In the genomic region with DNA sequence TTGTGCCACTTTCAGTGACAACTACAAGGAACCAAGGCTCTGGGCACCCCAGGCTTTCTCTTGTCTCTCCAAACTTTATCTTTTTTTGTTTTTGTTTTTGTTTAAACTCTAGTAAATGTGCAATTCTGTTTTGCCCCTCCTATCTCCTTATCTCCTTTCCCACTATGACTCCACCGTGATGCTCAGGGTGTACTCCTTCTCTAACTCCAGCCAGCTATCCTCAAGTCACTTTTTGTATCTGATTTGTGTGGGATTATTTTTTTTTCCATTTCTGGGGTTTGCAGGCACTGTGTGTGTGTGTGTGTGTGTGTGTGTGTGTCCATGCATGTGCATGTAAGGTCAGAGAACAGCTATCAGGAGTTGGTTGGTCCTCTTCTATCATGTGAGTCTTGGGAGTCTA, we compare ENCODE assay signal across 24 mouse cellular contexts. TPM values are rescaled to one million over a fixed set of nuclear protein-coding genes. Genes with fewer than 3 reads are reported as not detected.
DNase-seq lines count a peak whose midpoint lies in the region; ATAC-seq and TF ChIP-seq lines count a peak whose summit lies in the region.
"Had no signal": no experiment of that assay in that cellular context is flagged by ENCODE, and none has a peak within 500 bp of the region (broad histone marks: within the 10 kb centered on the region; RNA-seq: fewer than 3 reads in every experiment).

No protein-coding gene starts in this region.

- TF ChIP-seq CTCF in liver, adult 2 months (IDR thresholded peaks at IDR 0.05; ENCODE audit: low read depth, low read length), result no peak
- TF ChIP-seq CTCF in liver, postnatal 0 days (IDR thresholded peaks at IDR 0.05; ENCODE audit: low read depth), result no peak

- peaks cover 24% of the 10 kb centered on the region for H3K79me2 ChIP-seq in liver, adult 2 months (ENCODE audit: control insufficient read depth, insufficient read depth, low read length)

- H3K4me2 ChIP-seq in embryonic facial prominence, embryonic 14.5 days (ENCODE audit: low read depth, low read length), result no peak overlapping the region
- 0 out of 2 replicates have a peak overlapping the region, but pooled peaks have one; percentile 65 for H3K4me2 ChIP-seq in intestine, embryonic 16.5 days (ENCODE audit: low read depth, low read length)
- H3K4me2 ChIP-seq in liver, postnatal 0 days (ENCODE audit: low read depth, low read length), result peak overlapping the region; percentile 71

- H3K27me3 ChIP-seq in embryonic facial prominence, embryonic 14.5 days (replicated peaks; ENCODE audit: control insufficient read depth, insufficient read depth, low read length), result no peaks in the 10 kb centered on the region
- H3K27me3 ChIP-seq in embryonic facial prominence, embryonic 10.5 days (replicated peaks; ENCODE audit: low read depth, poor library complexity, severe bottlenecking), result no peaks in the 10 kb centered on the region
- no peaks in the 10 kb centered on the region for H3K27me3 ChIP-seq in liver, adult 2 months (ENCODE audit: control insufficient read depth, insufficient read depth, low read length)
- H3K27me3 ChIP-seq in intestine, embryonic 16.5 days (replicated peaks; ENCODE audit: control insufficient read depth, insufficient read depth, low read length), result no peaks in the 10 kb centered on the region
- no peaks in the 10 kb centered on the region for H3K27me3 ChIP-seq in liver, postnatal 0 days (ENCODE audit: insufficient read depth, low read length)
- H3K27me3 ChIP-seq: embryonic facial prominence, embryonic 13.5 days; limb, embryonic 13.5 days; neural tube, embryonic 12.5 days had no signal

- 0 out of 2 replicates have a peak overlapping the region, but pooled peaks have one; percentile 68 for H3K9ac ChIP-seq in embryonic facial prominence, embryonic 14.5 days (ENCODE audit: low read depth, low read length)
- H3K9ac ChIP-seq in liver, adult 2 months (ENCODE audit: low read depth, low read length), result peak overlapping the region; percentile 75
- no peak overlapping the region for H3K9ac ChIP-seq in intestine, embryonic 16.5 days (ENCODE audit: low read depth, low read length)
- peak overlapping the region; percentile 40; the same call in 1 of the 2 replicates for H3K9ac ChIP-seq in liver, postnatal 0 days (replicated peaks)

- 79% methylated on average over 1 of the region's 1 CpGs for WGBS in embryonic facial prominence, embryonic 14.5 days
- 95% methylated on average over 1 of the region's 1 CpGs for WGBS in embryonic facial prominence, embryonic 10.5 days
- 6% methylated on average over 1 of the region's 1 CpGs for WGBS in liver, adult 2 months
- WGBS in intestine, embryonic 16.5 days, result 56% methylated on average over 1 of the region's 1 CpGs
- WGBS in liver, postnatal 0 days (ENCODE audit: insufficient replicate concordance), result 17% methylated on average over 1 of the region's 1 CpGs

- no peaks in the 10 kb centered on the region for H3K9me3 ChIP-seq in embryonic facial prominence, embryonic 14.5 days (ENCODE audit: control insufficient read depth, low read length)
- 0 out of 2 replicates have a peak, but pooled peaks cover 9% of the 10 kb centered on the region for H3K9me3 ChIP-seq in embryonic facial prominence, embryonic 10.5 days
- no peaks in the 10 kb centered on the region for H3K9me3 ChIP-seq in intestine, embryonic 16.5 days (ENCODE audit: control insufficient read depth, low read length)
- no peaks in the 10 kb centered on the region for H3K9me3 ChIP-seq in liver, postnatal 0 days (ENCODE audit: low read length)
- H3K9me3 ChIP-seq: embryonic facial prominence, embryonic 13.5 days; limb, embryonic 13.5 days; neural tube, embryonic 12.5 days had no signal

- no peak for ATAC-seq in embryonic facial prominence, embryonic 14.5 days (ENCODE audit: low read depth)
- ATAC-seq in intestine, embryonic 16.5 days, result no peak
- ATAC-seq in liver, postnatal 0 days, result no peak
- ATAC-seq: lung, postnatal 0 days had no signal

- no peak for TF ChIP-seq EP300 in liver, postnatal 0 days (IDR thresholded peaks at IDR 0.05; ENCODE audit: low read depth)

- TF ChIP-seq POLR2A in liver, adult 2 months (IDR thresholded peaks at IDR 0.05; ENCODE audit: extremely low read depth, insufficient read depth, low read length), result no peak

- H3K4me1 ChIP-seq in embryonic facial prominence, embryonic 14.5 days (ENCODE audit: control insufficient read depth, insufficient read depth, low read length), result peaks cover 14% of the 10 kb centered on the region; the same call in 1 of the 2 replicates
- peaks cover 24% of the 10 kb centered on the region for H3K4me1 ChIP-seq in embryonic facial prominence, embryonic 10.5 days
- peaks cover 30% of the 10 kb centered on the region for H3K4me1 ChIP-seq in liver, adult 2 months (ENCODE audit: control insufficient read depth, insufficient read depth, low read length)
- peaks cover 21% of the 10 kb centered on the region for H3K4me1 ChIP-seq in intestine, embryonic 16.5 days (ENCODE audit: control insufficient read depth, insufficient read depth, low read length)
- peaks cover 39% of the 10 kb centered on the region for H3K4me1 ChIP-seq in liver, postnatal 0 days (ENCODE audit: insufficient read depth)

- no peak overlapping the region for H3K27ac ChIP-seq in embryonic facial prominence, embryonic 14.5 days (replicated peaks; ENCODE audit: low read depth, low read length)
- no peak overlapping the region for H3K27ac ChIP-seq in embryonic facial prominence, embryonic 10.5 days (replicated peaks)
- H3K27ac ChIP-seq in liver, adult 2 months (replicated peaks; ENCODE audit: insufficient read depth, low read depth, low read length), result peak overlapping the region; percentile 99
- peak overlapping the region; percentile 53; the same call in 1 of the 2 replicates for H3K27ac ChIP-seq in intestine, embryonic 16.5 days (ENCODE audit: low read length)
- peak overlapping the region; percentile 90 for H3K27ac ChIP-seq in liver, postnatal 0 days (ENCODE audit: low read depth)
- H3K27ac ChIP-seq: embryonic facial prominence, embryonic 13.5 days; limb, embryonic 13.5 days; neural tube, embryonic 12.5 days had no signal

- no peak for DNase-seq in embryonic facial prominence, embryonic 14.5 days (ENCODE audit: low spot score)
- no peak for DNase-seq in embryonic facial prominence, embryonic 10.5 days (ENCODE audit: low spot score)
- peak; percentile 66 for DNase-seq in liver, adult 2 months (ENCODE audit: extremely low read depth, low read depth, low spot score)
- no peak for DNase-seq in liver
- no peak for DNase-seq in liver, postnatal 0 days
- no peak for DNase-seq in cerebellum, postnatal 4 days (ENCODE audit: low spot score in 2 of 2)
- no peak for DNase-seq in Muller cell, postnatal 12 days (ENCODE audit: inconsistent ontology term)
- DNase-seq: adrenal gland, postnatal 25 days; cerebellum, adult 2 months; gastrocnemius, postnatal 10 days; right cerebral cortex, postnatal 14 days had no signal

- no peak overlapping the region for H3K4me3 ChIP-seq in embryonic facial prominence, embryonic 14.5 days (ENCODE audit: low read depth, low read length)
- no peak overlapping the region for H3K4me3 ChIP-seq in embryonic facial prominence, embryonic 10.5 days
- peak overlapping the region; percentile 35; the same call in 1 of the 2 replicates for H3K4me3 ChIP-seq in liver, adult 2 months (ENCODE audit: insufficient read depth, low read depth, low read length)
- no peak overlapping the region for H3K4me3 ChIP-seq in intestine, embryonic 16.5 days (ENCODE audit: low read length)
- 0 out of 2 replicates have a peak overlapping the region, but pooled peaks have one; percentile 67 for H3K4me3 ChIP-seq in liver, postnatal 0 days (ENCODE audit: low read depth, low read length)
- H3K4me3 ChIP-seq: neural tube, embryonic 12.5 days had no signal

- no peaks in the 10 kb centered on the region for H3K36me3 ChIP-seq in embryonic facial prominence, embryonic 14.5 days (ENCODE audit: control insufficient read depth, insufficient read depth, low read length)
- H3K36me3 ChIP-seq in embryonic facial prominence, embryonic 10.5 days (replicated peaks), result peaks cover 6% of the 10 kb centered on the region; the same call in 1 of the 2 replicates
- H3K36me3 ChIP-seq in liver, adult 2 months (ENCODE audit: control insufficient read depth, insufficient read depth, low read length), result no peaks in the 10 kb centered on the region
- H3K36me3 ChIP-seq in intestine, embryonic 16.5 days (ENCODE audit: control insufficient read depth, insufficient read depth, low read length), result no peaks in the 10 kb centered on the region
- no peaks in the 10 kb centered on the region for H3K36me3 ChIP-seq in liver, postnatal 0 days (replicated peaks; ENCODE audit: insufficient read depth, low read length)
- H3K36me3 ChIP-seq: embryonic facial prominence, embryonic 13.5 days; limb, embryonic 13.5 days; neural tube, embryonic 12.5 days had no signal

RNA-seq across cellular contexts. Expression of a gene that starts 1.7 kb away (rescaled TPM):
- 10.2 and 11.9 TPM in 2 replicates for polyA plus RNA-seq in embryonic facial prominence, embryonic 14.5 days (2014; fragmentation: Nextera tagmentation; extraction: Ambion mirVana)
- 23.5 and 26.1 TPM in 2 replicates for polyA plus RNA-seq in embryonic facial prominence, embryonic 10.5 days (2016; fragmentation: Nextera tagmentation; extraction: Ambion mirVana)
- 33.7 and 36.8 TPM in 2 replicates for total RNA-seq in liver, adult 2 months (2014; rRNA removed)
- polyA plus RNA-seq in liver, adult 2 months (2012; rRNA removed), result 46.0 and 51.7 TPM in 2 replicates
- polyA plus RNA-seq in intestine, embryonic 16.5 days (2015; fragmentation: Nextera tagmentation; extraction: Ambion mirVana), result 20.6 and 20.9 TPM in 2 replicates
- 38.1 and 39.5 TPM in 2 replicates for polyA plus RNA-seq in liver, postnatal 0 days (2015; fragmentation: Nextera tagmentation; extraction: Ambion mirVana)

RNA-seq across cellular contexts. Expression of a gene that starts 14.5 kb away (rescaled TPM):
- 40.7 and 49.6 TPM in 2 replicates for polyA plus RNA-seq in embryonic facial prominence, embryonic 14.5 days (2014; fragmentation: Nextera tagmentation; extraction: Ambion mirVana)
- 85.1 and 86.3 TPM in 2 replicates for polyA plus RNA-seq in embryonic facial prominence, embryonic 10.5 days (2016; fragmentation: Nextera tagmentation; extraction: Ambion mirVana)
- total RNA-seq in liver, adult 2 months (2014; rRNA removed), result 11.0 and 17.5 TPM in 2 replicates
- 23.9 and 29.7 TPM in 2 replicates for polyA plus RNA-seq in liver, adult 2 months (2012; rRNA removed)
- polyA plus RNA-seq in intestine, embryonic 16.5 days (2015; fragmentation: Nextera tagmentation; extraction: Ambion mirVana), result 34.6 and 35.3 TPM in 2 replicates
- 26.0 and 27.3 TPM in 2 replicates for polyA plus RNA-seq in liver, postnatal 0 days (2015; fragmentation: Nextera tagmentation; extraction: Ambion mirVana)

RNA-seq across cellular contexts. Expression of a gene that starts 39.4 kb away (rescaled TPM):
- not detected in 2 replicates for polyA plus RNA-seq in embryonic facial prominence, embryonic 14.5 days (2014; fragmentation: Nextera tagmentation; extraction: Ambion mirVana)
- not detected in 2 replicates for polyA plus RNA-seq in embryonic facial prominence, embryonic 10.5 days (2016; fragmentation: Nextera tagmentation; extraction: Ambion mirVana)
- total RNA-seq in liver, adult 2 months (2014; rRNA removed), result not detected in 2 replicates
- not detected in 2 replicates for polyA plus RNA-seq in liver, adult 2 months (2012; rRNA removed)
- polyA plus RNA-seq in intestine, embryonic 16.5 days (2015; fragmentation: Nextera tagmentation; extraction: Ambion mirVana), result not detected in 2 replicates
- polyA plus RNA-seq in liver, postnatal 0 days (2015; fragmentation: Nextera tagmentation; extraction: Ambion mirVana), result not detected in 2 replicates
- total RNA-seq: adrenal gland, postnatal 25 days; gastrocnemius, postnatal 10 days; heart, adult 8-10 months; layer of hippocampus, adult 8-10 months; left cerebral cortex, adult 8-10 months; megakaryocyte progenitor cell, adult 5-6 weeks had no signal
- polyA plus RNA-seq: cerebellum, adult 2 months; cortical plate, adult 2 months; embryonic facial prominence, embryonic 13.5 days; forebrain, embryonic 11.5 days; heart, postnatal 0 days; hindbrain, embryonic 11.5 days; limb, embryonic 13.5 days; lung, postnatal 0 days; neural tube, embryonic 12.5 days had no signal

Comparison
In these comparisons a context has a peak if more than half of its experiments do, and no peak if none do; other contexts are left out.
1. H3K27ac ChIP-seq: peak in liver, adult 2 months (single experiment), intestine, embryonic 16.5 days (single experiment) and liver, postnatal 0 days (single experiment); none in embryonic facial prominence, embryonic 14.5 days (single experiment) and embryonic facial prominence, embryonic 10.5 days (single experiment).
2. H3K4me3 ChIP-seq: peak in liver, adult 2 months (single experiment) and liver, postnatal 0 days (single experiment); none in embryonic facial prominence, embryonic 14.5 days (single experiment), embryonic facial prominence, embryonic 10.5 days (single experiment) and intestine, embryonic 16.5 days (single experiment).